Mouse (Mus musculus): Measurements from ENCODE around the gene Sh3rf3.

The Sh3rf3 gene

GRCm38 (mm10) chr10:58854548-58855198 lies 41.5 kb downstream of the Sh3rf3 start:
- DNase-seq: no peak

- no peak for DNase-seq
Measured at GRCm38 (mm10) chr10:58855199-58855751, 42.1 kb downstream of the Sh3rf3 start.

- DNase-seq: no peak
Measured at GRCm38 (mm10) chr10:58855814-58856213, 42.7 kb downstream of the Sh3rf3 start.

DNA sequence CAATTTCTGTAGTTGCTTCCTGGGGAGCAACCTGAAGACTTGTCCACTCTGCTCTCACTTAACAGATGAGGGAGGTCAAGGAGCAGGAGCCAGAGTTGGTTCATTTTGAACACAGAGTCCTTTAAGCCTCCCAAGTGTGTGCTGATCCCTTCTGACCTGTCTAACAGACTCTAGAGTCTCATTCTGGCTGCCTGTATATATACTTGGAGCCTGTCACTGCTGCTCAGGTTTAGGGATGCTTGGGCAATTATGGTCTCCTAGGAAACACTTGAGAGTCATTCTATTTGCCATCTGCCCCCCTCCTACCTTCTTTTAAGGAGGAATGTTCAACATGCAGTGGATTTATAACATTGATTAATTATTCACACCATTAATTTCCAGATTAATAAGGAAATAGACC lies 43.6 kb downstream of the Sh3rf3 start:
- no peak for DNase-seq

GRCm38 (mm10) chr10:58864735-58865134 lies 51.6 kb downstream of the Sh3rf3 start:
- DNase-seq: no peak

- no peak for DNase-seq
Measured at GRCm38 (mm10) chr10:58867536-58867935, 54.4 kb downstream of the Sh3rf3 start.

GRCm38 (mm10) chr10:58869836-58870235 lies 56.7 kb downstream of the Sh3rf3 start:
- DNase-seq: no peak

DNA sequence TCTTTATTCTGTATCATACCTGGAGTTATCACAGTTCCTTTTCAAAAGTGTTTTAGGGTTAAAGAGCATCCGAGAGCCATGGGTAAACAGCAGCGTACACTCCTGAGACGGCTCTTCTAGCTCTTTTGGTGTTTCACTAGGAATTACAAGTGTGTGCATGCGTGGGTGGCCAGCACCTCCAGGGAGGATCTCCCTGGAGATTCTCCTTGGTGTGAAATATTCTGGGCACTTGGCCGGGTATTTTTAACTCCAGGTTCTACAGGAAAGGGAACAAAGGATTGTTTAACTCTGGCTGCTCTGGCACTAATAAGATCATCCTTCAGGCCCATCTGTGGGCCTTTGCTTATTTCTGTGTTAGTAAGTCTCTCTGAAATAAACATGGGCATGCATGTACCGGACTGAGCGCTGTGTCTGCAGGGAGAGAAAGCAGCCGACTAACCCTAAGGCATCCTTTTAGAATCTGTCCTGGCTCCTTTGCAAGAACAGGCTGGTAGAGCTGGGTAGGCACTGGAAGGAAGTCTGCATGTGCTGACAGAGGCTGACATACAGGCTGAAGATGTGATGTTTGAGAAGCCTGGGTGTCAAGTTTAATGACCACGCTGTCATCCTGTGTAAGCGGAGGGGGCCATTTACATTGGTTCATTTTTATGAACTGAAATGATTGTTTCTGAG lies 58.1 kb downstream of the Sh3rf3 start:
- DNase-seq: no peak

DNA sequence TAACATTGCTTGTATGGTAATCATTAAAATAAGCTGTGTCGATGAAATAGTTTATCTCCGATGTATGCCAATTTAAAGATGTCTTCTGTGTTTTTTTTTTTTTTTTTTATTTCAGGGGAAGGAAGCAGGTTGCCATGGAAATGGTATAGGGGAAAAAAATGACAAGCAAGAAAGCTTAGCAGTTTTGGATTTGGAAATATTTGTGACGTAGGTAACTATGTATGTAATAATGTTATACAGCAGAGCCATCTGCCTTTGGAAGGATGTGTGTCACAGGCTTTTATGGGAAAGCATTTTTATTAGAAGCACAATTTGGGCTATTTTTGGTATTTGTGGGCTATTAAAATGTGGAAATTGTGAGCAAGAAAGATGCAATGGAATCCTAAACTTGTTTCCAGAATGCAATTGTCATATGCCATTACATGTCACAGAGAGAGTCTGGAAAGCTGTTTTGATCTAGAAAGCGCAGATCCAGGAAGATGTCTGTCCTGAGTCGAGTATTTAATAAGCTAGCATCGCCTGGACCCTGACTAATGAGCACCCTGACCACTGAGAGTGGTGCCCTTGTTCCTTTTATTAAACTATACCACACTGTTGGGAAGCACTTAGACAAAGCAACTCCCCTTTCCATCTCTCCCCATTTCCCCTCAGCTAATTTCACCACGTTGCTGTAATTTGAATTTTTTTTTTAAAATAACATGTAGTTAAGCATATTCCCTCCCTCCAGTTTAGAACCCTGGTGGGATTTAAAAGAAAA lies 58.8 kb downstream of the Sh3rf3 start:
- DNase-seq: no peak

DNA sequence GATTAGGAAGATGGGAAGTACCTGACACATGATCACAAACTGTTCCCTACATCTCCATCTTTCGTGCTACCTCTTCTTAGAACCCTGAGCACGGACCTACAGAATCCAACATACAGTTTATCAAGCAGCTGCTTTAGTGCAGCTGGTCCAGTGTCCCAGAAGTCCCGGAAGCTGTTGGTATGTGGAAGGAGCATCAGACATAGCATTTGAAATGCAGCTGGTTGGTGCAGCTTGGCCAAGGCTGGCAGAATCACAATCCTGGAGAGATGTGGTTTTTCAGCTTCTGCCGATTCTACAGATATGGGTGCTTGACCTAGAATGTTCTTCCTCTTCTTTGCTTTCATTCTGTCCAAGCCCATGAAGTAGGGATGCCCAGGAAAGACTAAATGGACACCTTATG lies 64.7 kb downstream of the Sh3rf3 start:
- no peak for DNase-seq

- DNase-seq: no peak
Measured at GRCm38 (mm10) chr10:58878636-58879035, 65.5 kb downstream of the Sh3rf3 start.

DNA sequence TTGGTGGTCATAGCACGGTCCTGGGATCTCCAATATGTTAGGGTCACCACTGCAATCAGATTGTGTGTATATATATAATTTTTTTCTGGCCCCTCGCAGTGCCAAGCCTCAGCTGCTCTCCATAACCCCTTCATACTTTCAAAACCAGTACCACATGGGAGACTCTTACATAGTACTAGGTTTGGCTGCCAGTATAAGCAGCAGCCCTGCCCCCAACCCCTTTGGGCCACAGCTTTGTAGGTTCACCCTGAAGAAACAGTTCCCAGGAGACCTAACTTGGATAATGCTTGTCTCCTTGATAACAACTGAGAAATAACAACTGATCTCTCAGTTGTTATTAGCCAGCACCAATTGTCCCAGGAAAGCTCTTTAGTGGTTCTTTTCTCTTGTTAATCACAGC lies 69.6 kb downstream of the Sh3rf3 start:
- no peak for DNase-seq

GRCm38 (mm10) chr10:58885351-58885750 lies 72.2 kb downstream of the Sh3rf3 start:
- DNase-seq: no peak

DNA sequence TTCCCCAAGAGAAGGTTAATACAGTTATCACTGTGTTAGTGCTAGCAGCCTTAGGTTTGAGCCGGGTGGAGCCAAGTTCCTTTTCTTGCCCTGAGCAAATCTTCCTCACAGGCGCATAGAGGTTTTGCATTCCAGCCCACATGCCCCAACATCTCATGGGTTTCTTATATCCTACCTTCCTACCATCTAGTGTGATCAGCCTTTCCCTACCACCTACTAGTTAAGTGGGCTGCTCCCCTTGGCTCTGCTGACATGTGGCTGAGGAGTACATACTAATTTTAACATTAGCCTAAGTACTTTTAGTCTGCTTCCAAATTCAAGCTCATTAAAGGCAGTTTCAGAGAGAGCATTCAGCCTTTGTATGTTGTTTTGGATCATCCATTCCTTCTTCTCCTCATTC lies 72.7 kb downstream of the Sh3rf3 start:
- DNase-seq: no peak

DNA sequence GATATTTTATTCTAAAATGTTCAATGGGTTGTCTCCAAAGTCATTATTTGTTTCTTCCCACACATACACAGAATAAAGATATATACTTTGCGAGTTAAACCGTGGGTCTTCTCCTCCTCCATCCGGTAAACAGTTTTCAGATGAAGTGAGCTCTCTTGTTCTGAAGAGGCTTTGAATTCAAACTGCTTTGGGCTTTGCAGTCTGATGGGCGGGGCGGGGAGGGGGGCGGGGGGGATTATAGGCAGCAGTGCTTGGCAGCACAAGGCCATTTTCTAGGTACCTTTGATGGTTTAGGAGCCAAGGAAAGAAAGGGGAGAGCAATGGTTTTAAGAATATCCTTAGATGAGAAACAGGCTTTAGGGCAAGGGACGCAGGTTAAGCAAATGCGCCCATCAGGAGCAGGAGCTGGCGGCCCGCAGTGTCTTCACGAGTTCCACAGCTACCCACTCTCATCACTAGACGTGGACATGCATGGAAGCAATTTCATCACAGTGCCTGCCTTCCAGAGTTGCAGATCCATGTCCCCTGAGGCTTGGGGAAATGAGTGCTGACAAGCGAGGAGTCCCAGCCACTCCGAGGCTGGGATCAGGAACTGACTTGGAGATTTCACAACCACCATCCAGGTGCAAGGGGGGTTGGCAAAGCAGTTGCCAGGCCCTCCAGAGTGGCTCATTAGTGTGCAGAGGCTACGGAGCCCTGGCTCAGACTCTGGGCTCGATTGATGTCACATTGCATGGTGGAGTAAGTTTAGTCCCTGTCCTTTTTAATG lies 77.7 kb downstream of the Sh3rf3 start:
- DNase-seq: no peak

DNA sequence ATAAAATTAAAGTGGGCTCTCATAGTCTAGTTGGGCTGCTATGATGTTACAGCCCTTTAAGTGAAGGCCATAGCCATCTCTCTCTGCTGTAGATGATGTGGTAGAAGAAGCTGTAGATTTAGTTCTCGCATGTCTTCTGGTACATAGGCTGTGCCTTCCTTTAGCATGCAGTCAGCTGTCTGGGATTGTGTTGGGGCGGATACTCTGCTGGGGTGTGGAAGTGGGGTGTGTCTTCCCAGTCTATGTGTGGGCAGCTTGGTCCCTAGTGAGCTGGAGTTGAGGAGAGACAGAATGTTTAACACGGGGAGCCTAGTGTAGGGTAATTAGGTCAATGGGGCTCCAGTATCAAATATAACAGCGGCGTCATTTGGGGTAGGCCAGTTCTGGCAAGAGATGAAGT lies 82.3 kb downstream of the Sh3rf3 start:
- no peak for DNase-seq

DNA sequence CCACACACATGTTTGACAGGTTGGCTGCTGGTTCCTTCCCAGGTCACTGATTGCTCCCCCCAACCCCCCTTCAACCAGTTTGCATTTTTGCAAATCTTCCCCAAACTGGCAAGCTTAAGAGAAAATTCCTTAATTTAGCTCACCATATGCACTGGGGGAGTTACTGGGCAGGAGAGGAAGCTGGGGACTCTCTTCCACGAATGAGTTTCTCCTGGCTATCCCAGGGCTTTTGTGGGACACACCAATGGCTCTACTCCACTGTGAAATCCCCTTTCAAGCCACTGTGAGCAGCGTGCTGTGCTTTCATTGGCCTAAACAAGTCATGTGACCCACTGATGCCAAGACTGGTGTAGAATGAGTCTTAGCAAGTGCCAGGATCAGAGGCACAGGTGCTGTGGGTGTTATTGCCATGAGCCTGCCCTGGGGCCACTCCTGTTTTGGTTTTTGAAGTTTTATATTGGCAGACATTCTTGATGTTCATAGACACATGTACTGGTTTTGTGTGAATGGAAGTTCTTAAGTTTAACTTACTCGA lies 83.9 kb downstream of the Sh3rf3 start:
- no peak for DNase-seq

DNA sequence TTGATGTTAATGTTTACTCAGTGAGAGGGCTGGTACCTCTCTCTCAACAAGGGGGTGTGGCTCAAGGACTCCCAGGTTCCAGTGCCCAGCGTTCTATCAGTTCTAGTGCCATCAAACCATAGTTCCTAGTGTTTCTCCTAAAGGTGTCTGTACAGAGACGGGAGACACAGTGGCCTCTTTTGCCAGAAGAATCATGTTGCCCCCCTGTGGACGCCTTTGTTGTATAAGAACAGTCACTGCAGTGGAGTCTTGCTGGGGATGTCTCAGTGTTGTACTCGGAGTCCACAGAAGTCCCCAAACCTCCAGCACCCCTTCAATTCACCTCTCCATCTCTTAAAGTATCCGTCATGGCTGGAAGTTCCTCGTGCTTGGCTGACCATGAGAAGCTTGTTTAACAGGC lies 92.1 kb downstream of the Sh3rf3 start:
- DNase-seq: no peak

DNA sequence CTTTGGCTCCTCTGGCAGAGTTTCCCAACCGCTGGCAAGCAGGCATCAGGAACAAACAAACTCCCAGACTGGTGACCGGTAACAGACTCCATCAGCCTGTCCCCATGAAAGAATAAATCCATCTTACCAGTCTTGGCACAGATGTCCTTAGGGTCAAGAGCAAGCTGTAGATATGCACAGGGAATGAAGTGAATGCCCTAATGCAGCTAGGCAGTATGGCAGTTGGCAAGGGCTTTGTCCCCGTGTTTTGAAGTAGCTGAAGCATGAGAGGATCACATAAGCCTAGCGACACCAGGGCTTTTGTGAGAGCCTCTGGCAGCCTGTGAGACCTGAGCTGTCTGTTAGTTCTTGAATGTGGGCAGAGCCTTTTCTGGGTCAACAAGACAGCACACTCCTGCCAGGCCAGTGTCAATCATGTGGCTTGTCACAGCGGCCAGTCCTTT lies 93.9 kb downstream of the Sh3rf3 start:
- no peak for DNase-seq

DNA sequence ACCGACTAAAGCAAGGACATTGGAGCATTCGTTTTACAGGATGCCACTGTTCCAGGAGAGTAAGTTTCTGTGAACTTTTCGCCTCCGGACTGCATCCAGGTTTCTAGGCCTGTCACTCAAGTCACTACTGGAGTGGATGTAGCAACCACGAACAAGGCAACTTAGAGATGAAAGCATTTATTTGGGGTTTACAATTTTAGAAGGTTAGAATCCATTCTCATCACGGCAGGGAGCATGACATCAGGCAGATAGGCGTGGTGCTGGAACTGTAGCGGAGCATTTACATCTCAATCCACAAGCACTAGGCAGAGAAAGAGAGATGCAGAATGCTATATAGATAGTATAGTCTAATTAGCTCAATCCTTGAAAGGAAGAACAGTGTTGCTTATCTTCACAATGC lies 95.3 kb downstream of the Sh3rf3 start:
- DNase-seq: no peak

DNA sequence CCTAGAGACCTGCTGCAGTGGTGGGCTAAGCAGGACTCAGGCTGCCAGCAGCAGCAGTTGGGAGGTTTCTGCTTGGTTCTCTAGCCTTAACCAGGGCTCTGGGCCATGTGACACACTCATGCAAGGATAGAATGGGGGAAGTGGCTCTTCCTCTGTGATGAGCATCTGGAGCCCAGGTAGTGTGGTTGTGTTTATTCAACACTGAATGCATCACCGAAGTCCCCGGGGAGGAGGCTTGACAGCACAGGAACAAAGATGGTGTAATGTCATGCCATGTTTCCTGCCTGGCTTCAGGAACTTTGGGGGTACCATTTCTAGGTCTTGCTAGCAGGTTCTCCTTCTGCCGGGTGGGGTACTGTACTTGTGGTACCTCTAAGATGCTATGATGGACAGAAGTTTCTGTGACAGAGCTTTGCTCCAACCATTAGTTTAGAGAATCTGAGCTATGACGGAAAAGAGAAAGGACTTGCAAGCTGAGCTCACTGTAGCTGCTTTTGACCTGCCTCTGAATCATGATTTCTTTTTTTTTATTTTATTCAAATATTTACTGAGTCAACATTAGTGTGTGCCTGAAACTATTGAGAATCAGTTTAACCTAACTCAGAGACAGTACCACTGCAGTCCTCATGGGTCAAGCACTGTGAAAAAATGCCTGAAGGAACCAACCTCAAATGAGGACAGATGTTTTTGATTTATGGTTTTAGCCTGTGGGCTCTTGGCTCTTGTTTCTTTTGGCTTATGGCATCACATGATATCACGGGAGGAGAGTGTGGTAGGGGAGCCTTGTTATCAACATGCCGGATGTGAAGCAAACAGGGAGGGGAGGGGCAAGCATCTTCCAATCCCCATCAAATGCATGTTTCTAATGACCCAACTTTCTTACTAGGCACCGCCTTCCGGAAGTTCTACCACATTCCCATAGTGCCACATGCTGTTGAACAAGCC lies 102.4 kb downstream of the Sh3rf3 start:
- DNase-seq: no peak
